Mouse (Mus musculus): ENCODE results near the gene Srgap2. TPM values are rescaled to one million over a fixed set of nuclear protein-coding genes. Genes with fewer than 3 reads are reported as not detected.
"Not testable (repeated sequence)": the region's sequence is repeated elsewhere in the genome, so short reads cannot be mapped to it uniquely, and the experiment has no call there.

Gene Srgap2
- polyA plus RNA-seq, 1 experiment from 2014 or later: 14.6 TPM

DNA sequence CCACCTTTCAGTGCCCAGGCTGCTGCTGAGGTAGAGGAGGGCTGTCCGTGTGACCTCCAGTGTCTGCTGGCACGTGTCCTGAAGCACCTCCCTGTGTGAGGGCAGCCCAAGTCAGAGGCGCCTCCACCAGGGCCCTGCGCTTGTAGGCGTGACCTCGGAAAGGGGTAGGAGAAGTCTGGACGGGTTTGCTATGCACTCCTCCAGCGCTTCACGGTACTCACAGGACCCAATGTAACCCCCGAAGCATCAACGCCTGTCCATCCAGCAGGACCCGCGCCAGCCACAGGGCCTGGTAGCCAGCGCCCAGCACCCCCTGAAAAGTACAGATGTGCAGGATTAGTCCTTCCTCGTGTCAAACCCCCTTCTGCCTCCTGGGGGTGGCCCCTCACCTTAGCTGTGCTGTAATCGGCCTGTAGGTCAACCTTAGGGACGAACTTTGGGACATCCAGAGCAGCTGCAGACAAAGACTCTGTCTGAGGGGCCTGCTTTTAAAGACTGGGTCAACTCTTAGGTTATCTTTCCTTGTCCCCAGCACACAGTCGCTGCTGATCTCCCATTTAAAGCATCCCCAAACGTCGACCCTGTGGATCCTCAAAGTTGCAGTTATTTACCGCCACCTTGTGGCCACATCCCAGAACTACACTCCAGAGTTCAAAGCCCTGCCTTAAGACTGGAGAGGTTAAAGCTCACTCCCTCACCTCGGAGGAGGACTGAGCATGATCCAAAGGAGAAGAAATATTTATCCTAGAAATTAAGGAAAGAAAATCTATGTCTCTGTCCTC, 257.2 kb downstream of the Srgap2 start:
- Histone ChIP-seq H3K9ac (replicated peaks; ENCODE audit: low read length) (no peak overlapping the region), H3K9me3 (replicated peaks; ENCODE audit: control insufficient read depth, low read length) (no peaks in the 10 kb centered on the region), H3K27ac (replicated peaks; ENCODE audit: low read depth, low read length) (no peak overlapping the region), H3K4me2 (ENCODE audit: low read depth, low read length) (no peak overlapping the region), H3K27me3 (ENCODE audit: control insufficient read depth, insufficient read depth, low read length) (no peaks in the 10 kb centered on the region), H3K36me3 (replicated peaks; ENCODE audit: control insufficient read depth, insufficient read depth, low read depth, low read length) (no peaks in the 10 kb centered on the region), H3K4me3 (ENCODE audit: low read depth, low read length) (no peak overlapping the region), H3K4me1 (ENCODE audit: control insufficient read depth, insufficient read depth, low read length) (no peaks in the 10 kb centered on the region)
- DNase-seq (ENCODE audit: low spot score) (peak; percentile 90), ATAC-seq (replicated peaks; ENCODE audit: insufficient number of reproducible peaks, low FRiP score, low TSS enrichment, low read depth) (peak; percentile 19)
- 35% methylated on average over 22 of the region's 22 CpGs for WGBS

DNA sequence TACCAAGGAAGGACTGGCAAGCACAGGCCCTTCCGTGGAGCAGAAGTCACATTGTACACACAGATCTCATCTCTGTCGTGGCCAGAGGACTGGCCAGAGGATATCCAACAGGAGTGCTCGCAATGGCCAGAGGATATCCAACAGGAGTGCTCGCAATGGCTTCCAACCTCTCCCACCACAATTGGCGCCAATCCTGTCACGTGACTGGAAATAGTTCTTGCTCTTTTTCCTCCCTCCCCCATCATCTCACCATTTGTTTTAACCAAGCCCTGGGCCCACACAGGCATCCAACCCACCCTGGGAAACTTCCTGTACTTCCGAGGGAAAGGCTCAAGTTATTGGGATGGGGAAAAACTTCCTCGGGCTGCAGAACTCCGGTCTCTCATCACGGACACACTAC, 258.4 kb downstream of the Srgap2 start:
- 74% methylated on average over 10 of the region's 10 CpGs for WGBS
- Histone ChIP-seq H3K9me3 (replicated peaks; ENCODE audit: control insufficient read depth, low read length) (no peaks in the 10 kb centered on the region), H3K36me3 (replicated peaks; ENCODE audit: control insufficient read depth, insufficient read depth, low read depth, low read length) (no peaks in the 10 kb centered on the region), H3K4me2 (ENCODE audit: low read depth, low read length) (no peak overlapping the region), H3K27me3 (ENCODE audit: control insufficient read depth, insufficient read depth, low read length) (no peaks in the 10 kb centered on the region), H3K4me3 (ENCODE audit: low read depth, low read length) (no peak overlapping the region), H3K4me1 (ENCODE audit: control insufficient read depth, insufficient read depth, low read length) (no peaks in the 10 kb centered on the region), H3K9ac (replicated peaks; ENCODE audit: low read length) (no peak overlapping the region), H3K27ac (replicated peaks; ENCODE audit: low read depth, low read length) (no peak overlapping the region)
- no peak for DNase-seq (ENCODE audit: low spot score)
- no peak for ATAC-seq (replicated peaks; ENCODE audit: insufficient number of reproducible peaks, low FRiP score, low TSS enrichment, low read depth)

DNA sequence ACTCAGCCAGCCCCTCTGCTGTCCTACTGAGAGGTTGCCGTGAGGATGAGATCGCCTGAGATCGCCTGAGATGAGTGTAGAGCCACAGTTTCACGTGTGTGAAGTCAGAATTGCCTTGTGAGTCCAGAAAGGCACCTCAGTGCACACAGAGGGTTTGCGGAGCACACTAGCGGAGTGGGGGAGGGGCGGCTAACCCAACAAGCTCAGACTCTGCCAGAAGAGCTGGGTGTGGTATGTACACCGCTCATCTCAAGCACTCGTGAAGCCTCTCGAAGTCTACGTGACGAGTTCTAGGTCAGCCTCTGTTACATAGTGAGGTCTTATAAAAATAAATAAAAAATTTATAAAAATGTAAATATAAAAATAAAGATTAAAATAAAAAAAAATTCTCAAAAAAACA, 263.2 kb downstream of the Srgap2 start:
- Histone ChIP-seq H3K9me3 (replicated peaks; ENCODE audit: control insufficient read depth, low read length) (no peaks in the 10 kb centered on the region), H3K4me3 (ENCODE audit: low read depth, low read length) (no peak overlapping the region), H3K9ac (replicated peaks; ENCODE audit: low read length) (no peak overlapping the region), H3K27ac (replicated peaks; ENCODE audit: low read depth, low read length) (no peak overlapping the region), H3K36me3 (replicated peaks; ENCODE audit: control insufficient read depth, insufficient read depth, low read depth, low read length) (no peaks in the 10 kb centered on the region), H3K27me3 (ENCODE audit: control insufficient read depth, insufficient read depth, low read length) (no peaks in the 10 kb centered on the region), H3K4me2 (ENCODE audit: low read depth, low read length) (no peak overlapping the region), H3K4me1 (ENCODE audit: control insufficient read depth, insufficient read depth, low read length) (no peaks in the 10 kb centered on the region)
- 74% methylated on average over 12 of the region's 12 CpGs for WGBS
- DNase-seq (ENCODE audit: low spot score) (no peak), ATAC-seq (replicated peaks; ENCODE audit: insufficient number of reproducible peaks, low FRiP score, low TSS enrichment, low read depth) (no peak)

DNA sequence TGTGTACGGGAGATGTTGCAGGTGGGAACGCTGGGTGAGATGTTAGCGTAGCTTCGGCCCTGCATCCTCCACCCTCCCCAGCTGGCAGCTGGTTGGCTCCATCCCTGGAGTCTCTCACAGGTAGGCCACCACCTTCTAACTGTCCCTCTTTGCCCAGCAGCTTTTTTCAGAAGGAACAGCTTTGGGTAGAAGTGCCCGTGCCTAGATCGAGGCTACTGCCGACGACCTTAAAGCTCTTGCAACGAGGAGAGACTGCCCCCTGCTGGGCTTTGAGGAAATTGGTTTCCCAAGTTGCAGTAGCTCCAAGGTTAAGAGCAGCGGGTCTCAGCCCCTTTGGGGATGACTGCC, 266.9 kb downstream of the Srgap2 start:
- 32% methylated on average over 10 of the region's 10 CpGs for WGBS
- no peak for ATAC-seq (replicated peaks; ENCODE audit: insufficient number of reproducible peaks, low FRiP score, low TSS enrichment, low read depth)
- no peaks in the 10 kb centered on the region for H3K27me3 ChIP-seq (ENCODE audit: control insufficient read depth, insufficient read depth, low read length)
- H3K9ac ChIP-seq (replicated peaks; ENCODE audit: low read length): no peak overlapping the region
- no peak overlapping the region for H3K27ac ChIP-seq (replicated peaks; ENCODE audit: low read depth, low read length)
- H3K4me2 ChIP-seq (ENCODE audit: low read depth, low read length): no peak overlapping the region
- H3K9me3 ChIP-seq (replicated peaks; ENCODE audit: control insufficient read depth, low read length): no peaks in the 10 kb centered on the region
- no peak overlapping the region for H3K4me3 ChIP-seq (ENCODE audit: low read depth, low read length)
- no peaks in the 10 kb centered on the region for H3K4me1 ChIP-seq (ENCODE audit: control insufficient read depth, insufficient read depth, low read length)
- H3K36me3 ChIP-seq (replicated peaks; ENCODE audit: control insufficient read depth, insufficient read depth, low read depth, low read length): no peaks in the 10 kb centered on the region
- DNase-seq (ENCODE audit: low spot score): peak; percentile 87

DNA sequence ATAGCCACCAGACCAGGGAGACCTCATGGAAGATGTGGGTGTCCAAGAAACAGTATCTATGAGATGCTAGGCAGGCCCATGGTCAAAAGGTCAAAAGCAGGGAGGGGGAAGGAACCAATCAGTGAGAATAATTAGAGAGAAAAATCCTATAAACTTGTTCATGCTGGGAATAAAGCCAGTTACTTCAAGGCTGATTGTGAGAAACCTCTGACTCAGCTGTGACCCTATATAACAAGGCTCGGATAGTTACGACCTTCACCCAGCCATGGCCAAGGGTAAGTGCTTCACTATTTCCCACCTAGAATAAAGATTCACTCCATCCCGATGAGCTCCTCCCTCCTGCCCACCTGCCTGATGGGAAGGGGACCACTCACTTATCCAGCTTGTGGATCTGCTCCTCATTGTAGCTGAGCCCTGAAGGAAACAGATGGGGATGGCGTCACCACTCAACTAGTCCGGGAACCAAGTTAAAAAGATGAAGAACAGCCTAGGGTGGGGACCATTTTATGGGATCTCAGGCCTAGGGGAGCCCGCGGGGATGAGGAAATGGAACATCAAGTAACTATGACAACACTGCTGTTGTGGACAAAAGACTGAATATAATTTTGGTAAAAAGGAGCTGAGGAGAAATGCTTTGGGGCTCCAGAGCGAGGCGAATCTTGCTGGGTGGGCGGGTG, 267.4 kb downstream of the Srgap2 start:
- Histone ChIP-seq H3K4me2 (ENCODE audit: low read depth, low read length) (no peak overlapping the region), H3K27ac (replicated peaks; ENCODE audit: low read depth, low read length) (no peak overlapping the region), H3K4me1 (ENCODE audit: control insufficient read depth, insufficient read depth, low read length) (no peaks in the 10 kb centered on the region), H3K9me3 (replicated peaks; ENCODE audit: control insufficient read depth, low read length) (no peaks in the 10 kb centered on the region), H3K36me3 (replicated peaks; ENCODE audit: control insufficient read depth, insufficient read depth, low read depth, low read length) (no peaks in the 10 kb centered on the region), H3K9ac (replicated peaks; ENCODE audit: low read length) (no peak overlapping the region), H3K4me3 (ENCODE audit: low read depth, low read length) (no peak overlapping the region), H3K27me3 (ENCODE audit: control insufficient read depth, insufficient read depth, low read length) (no peaks in the 10 kb centered on the region)
- WGBS: 68% methylated on average over 10 of the region's 10 CpGs
- DNase-seq (ENCODE audit: low spot score) (no peak), ATAC-seq (replicated peaks; ENCODE audit: insufficient number of reproducible peaks, low FRiP score, low TSS enrichment, low read depth) (no peak)

DNA sequence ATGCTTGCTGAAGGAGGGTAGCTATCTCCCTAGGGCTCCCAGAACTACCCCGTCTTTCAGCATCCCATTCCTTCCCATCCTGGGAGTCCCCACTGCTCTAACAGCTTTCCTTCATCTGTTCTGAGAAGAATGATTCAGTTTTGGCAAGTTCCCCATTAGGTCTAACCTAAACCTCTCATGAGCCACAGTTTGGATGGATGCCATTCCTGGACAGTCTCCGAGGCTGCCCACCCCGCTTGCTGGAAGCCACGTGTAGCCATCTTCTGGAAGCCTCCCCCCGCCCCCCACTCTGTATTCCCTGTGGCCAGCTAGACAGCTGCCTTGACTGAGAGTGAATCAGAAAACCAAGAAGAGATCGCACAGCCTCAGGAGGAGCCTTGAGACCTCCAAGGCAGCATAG, 269.9 kb downstream of the Srgap2 start:
- DNase-seq (ENCODE audit: low spot score) (no peak), ATAC-seq (replicated peaks; ENCODE audit: insufficient number of reproducible peaks, low FRiP score, low TSS enrichment, low read depth) (no peak)
- Histone ChIP-seq H3K4me3 (ENCODE audit: low read depth, low read length) (no peak overlapping the region), H3K9me3 (replicated peaks; ENCODE audit: control insufficient read depth, low read length) (no peaks in the 10 kb centered on the region), H3K9ac (replicated peaks; ENCODE audit: low read length) (no peak overlapping the region), H3K27me3 (ENCODE audit: control insufficient read depth, insufficient read depth, low read length) (no peaks in the 10 kb centered on the region), H3K36me3 (replicated peaks; ENCODE audit: control insufficient read depth, insufficient read depth, low read depth, low read length) (no peaks in the 10 kb centered on the region), H3K4me1 (ENCODE audit: control insufficient read depth, insufficient read depth, low read length) (no peaks in the 10 kb centered on the region), H3K27ac (replicated peaks; ENCODE audit: low read depth, low read length) (no peak overlapping the region), H3K4me2 (ENCODE audit: low read depth, low read length) (no peak overlapping the region)
- 81% methylated on average over 6 of the region's 6 CpGs for WGBS

DNA sequence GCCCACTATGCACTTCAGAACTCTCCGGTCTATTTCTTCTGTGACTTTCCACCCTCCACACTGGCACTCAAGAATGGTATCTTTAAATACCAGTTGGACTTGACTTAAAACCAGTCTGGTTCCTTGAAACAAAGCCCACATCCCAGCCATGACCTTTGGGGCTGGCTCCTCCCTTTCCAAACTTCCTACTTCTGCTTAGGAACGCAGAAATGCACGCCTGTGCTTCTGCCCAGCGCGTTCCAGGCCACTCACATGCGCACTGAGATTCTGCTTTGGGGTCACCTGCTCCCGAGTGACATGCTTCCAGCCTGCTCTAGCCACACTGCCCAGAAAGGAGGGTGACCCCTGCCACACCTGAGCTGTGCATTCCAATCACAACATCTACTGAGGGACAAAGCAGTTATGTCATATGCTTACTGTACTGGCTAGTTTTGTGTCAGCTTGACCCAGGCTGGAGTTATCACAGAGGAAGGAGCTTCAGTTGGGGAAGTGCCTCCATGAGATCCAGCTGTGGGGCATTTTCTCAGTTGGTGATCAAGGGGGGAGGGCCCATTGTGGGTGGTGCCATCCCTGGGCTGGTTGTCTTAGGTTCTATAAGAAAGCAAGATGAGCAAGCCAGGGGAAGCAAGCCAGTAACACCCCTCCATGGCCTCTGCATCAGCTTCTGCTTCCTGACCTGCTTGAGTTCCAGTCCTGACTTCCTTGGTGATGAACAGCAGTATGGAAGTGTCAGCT, 274.5 kb downstream of the Srgap2 start:
- H3K4me3 ChIP-seq (ENCODE audit: low read depth, low read length); H3K4me1 ChIP-seq (ENCODE audit: control insufficient read depth, insufficient read depth, low read length); H3K36me3 ChIP-seq (replicated peaks; ENCODE audit: control insufficient read depth, insufficient read depth, low read depth, low read length); H3K27me3 ChIP-seq (ENCODE audit: control insufficient read depth, insufficient read depth, low read length); H3K9me3 ChIP-seq (replicated peaks; ENCODE audit: control insufficient read depth, low read length); H3K4me2 ChIP-seq (ENCODE audit: low read depth, low read length); DNase-seq (ENCODE audit: low spot score); H3K27ac ChIP-seq (replicated peaks; ENCODE audit: low read depth, low read length); ATAC-seq (replicated peaks; ENCODE audit: insufficient number of reproducible peaks, low FRiP score, low TSS enrichment, low read depth); H3K9ac ChIP-seq (replicated peaks; ENCODE audit: low read length): not testable (repeated sequence)
- 87% methylated on average over 7 of the region's 7 CpGs for WGBS

All from embryonic facial prominence, embryonic 11.5 days (tissue).